Mouse (Mus musculus): ENCODE data around the gene Fsip1. TPM values are rescaled to one million over a fixed set of nuclear protein-coding genes. Genes with fewer than 3 reads are reported as not detected.

Fsip1 gene
- total RNA-seq, 1 experiment from 2014 or later = 0.94 TPM

DNA sequence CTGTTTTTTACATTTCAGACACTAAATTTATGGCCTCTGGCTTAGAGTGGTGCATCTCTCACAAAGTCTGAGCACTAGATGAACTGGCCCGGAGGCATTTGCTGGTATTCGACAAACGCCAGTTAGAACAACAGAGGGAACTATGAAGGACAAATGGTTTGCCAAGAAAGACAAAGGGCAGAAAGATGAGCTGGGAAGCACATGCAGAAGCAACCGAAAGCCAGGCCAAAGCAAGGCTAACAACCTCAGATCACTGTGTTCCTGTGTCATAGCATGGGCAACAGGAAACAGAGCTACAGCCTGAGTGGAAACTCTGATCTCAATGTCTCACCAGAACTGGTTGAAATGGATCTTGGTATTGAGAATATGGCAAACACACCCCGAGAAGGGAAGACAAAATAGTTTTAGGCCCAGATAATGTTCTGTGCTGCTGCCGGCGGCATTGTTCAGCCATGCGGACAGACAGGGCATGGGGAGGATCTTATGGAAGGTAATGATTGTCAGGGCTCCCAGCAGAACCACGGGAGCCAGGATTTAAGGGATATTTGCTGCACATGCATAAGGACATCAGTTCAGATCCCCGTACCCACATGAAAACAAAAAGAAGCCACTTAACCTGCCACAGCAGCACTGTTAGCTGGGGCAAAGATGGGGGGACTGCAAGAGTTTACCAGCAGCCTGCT is 169.6 kb downstream of the Fsip1 start:
- DNase-seq = no peak

DNA sequence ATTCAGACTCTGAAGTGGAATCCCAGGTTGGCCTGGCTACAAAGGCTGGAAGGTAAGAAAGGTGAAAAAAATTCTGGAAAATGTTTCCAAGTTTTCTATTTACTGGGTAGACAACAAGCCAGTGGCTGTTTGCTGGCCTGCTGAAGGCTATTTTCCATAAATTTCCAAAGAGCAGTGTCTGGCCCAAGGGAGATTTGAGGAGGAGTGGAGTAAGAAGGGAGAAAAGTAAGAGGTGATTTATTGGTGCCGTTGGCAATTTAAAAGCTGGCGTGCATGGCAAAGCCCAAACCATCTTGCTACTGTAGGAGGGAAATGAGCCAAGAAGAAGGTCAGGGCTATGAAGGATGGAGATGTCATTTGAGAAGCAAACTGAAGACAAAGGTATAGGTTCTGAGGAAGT is 171.1 kb downstream of the Fsip1 start:
- no peak for DNase-seq

DNA sequence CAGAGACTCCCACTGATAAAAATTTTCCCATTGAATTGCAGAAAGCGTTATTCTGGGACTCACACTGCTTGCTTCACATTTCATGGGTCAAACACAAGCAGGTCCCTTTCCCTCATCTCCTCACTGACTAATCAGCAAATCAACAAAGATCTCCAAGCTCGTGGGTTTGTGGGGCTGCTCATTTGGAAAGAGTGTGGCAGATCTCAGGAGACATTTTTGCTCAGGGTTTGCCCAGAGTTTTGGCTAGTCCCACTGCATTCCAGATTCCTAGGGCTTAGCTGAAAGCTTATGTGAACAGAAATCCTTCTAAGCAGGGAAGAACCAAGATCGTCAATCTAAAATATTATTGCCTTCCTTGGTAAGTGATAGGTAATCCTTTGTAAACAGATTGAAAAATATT is 172.1 kb downstream of the Fsip1 start:
- no peak for DNase-seq

DNA sequence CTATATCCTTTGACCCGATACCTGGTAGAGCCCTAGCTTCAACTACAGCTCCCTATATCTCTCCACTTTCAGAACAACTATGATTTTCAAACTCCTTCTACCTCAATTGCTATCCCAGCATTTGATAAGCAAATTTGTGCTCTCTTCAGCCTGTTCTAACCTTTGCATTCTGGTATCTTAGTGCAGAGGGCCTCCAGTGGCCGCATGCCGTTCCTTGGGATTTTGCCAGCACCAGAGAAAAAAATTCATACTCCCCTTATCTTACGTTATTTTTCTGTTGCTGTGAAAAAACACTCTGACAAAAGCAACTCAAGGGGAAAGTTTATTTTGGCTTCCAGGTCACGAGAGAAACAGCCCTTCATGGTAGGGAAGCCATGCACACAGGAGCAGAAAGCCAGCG is 173.1 kb downstream of the Fsip1 start:
- DNase-seq = no peak

DNA sequence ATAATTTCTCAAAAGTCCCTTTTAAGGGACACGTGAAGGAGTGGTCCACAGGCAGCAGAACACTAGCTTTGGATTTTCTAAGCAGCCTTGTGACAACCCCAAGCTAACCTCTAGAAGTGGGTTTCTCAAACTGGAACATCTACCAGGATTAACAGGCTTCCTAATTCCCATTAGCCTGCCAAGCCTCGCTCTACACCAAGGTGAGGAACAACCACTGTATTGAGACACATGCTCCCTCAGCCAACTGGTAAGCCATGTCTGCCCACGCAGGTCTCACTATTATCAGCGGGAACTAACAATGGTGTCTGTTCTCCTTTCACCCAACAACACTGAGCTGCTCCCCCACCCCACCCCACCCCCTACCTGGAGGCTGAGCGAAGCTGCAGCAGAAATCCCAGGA is 175.2 kb downstream of the Fsip1 start:
- no peak for DNase-seq

Small RNAs within 50 kb of the gene (microRNA-seq; reads per million reads assigned to microRNA genes)
- gene Gm22800 = 0 reads per million in 2 experiments

Other genes with a start within 250 kb of the Fsip1 start
- gene Thbs1, start 145.1 kb downstream of the Fsip1 start, total RNA-seq (2021) = 8.0 and 8.5 TPM in 2 replicates
- 2.4 and 3.0 TPM in 2 replicates for gene Gpr176, start 116.5 kb upstream of the Fsip1 start, total RNA-seq (2021)
- gene Eif2ak4, start 131.7 kb upstream of the Fsip1 start, total RNA-seq (2021) = 24.3 and 25.7 TPM in 2 replicates
- gene Srp14, start 222.7 kb upstream of the Fsip1 start, total RNA-seq (2021) = 206 and 213 TPM in 2 replicates

All from adrenal gland, postnatal 25 days (tissue).